Mouse (Mus musculus) NIH3T3 (cell line): ENCODE results near the gene Kdm5c.
A peak's percentile ranks its signal among the peaks of the same experiment; 100 is the strongest.
"Not testable (repeated sequence)": the region's sequence is repeated elsewhere in the genome, so short reads cannot be mapped to it uniquely, and the experiment has no call there.

Experiments used
- DNase-seq: peaks from one replicate; pipeline ENCODE4 v3.0.0-alpha.2; 2012; ENCODE audit warnings: low read depth

Kdm5c gene

GRCm38 (mm10) chrX:152287026-152287425 is 54.2 kb downstream of the Kdm5c start:
- DNase-seq: not testable (repeated sequence)

GRCm38 (mm10) chrX:152306224-152306623 is 73.4 kb downstream of the Kdm5c start:
- no peak for DNase-seq

- no peak for DNase-seq
Observed at GRCm38 (mm10) chrX:152307371-152307770, 74.6 kb downstream of the Kdm5c start.

GRCm38 (mm10) chrX:152307942-152308341 is 75.1 kb downstream of the Kdm5c start:
- DNase-seq: peak; percentile 58

- no peak for DNase-seq
Observed at GRCm38 (mm10) chrX:152320535-152320934, 87.7 kb downstream of the Kdm5c start.

GRCm38 (mm10) chrX:152322776-152323175 is 90.0 kb downstream of the Kdm5c start:
- DNase-seq: no peak

- DNase-seq: peak; percentile 25
Observed at GRCm38 (mm10) chrX:152323584-152323983, 90.8 kb downstream of the Kdm5c start.
